Mouse (Mus musculus) liver, embryonic 15.5 days (tissue): ENCODE measurements at regions not wholly inside any gene's neighbourhood (a gene's known extent, or its start where the extent isn't known, plus 50 kb on each side); places are given as distances from the start of the nearest gene placed in this dataset.

Source experiments
- ATAC-seq: fragments of 200-750 bp; cut with Nextera tagmentation; 2 replicates; pipeline ENCODE4 v1.8.0; 2017; ENCODE audit warnings: moderate number of reproducible peaks, mild to moderate bottlenecking, moderate library complexity; ENCODE audit not compliant: insufficient read depth
- H3K27ac ChIP-seq: fragments of 300-500 bp; sonication (generic); replicated peaks from 2 replicates; pipeline ENCODE4 v1.5.1; 2015; ENCODE audit warnings: mild to moderate bottlenecking, inconsistent platforms
- H3K27me3 ChIP-seq: fragments of 300-500 bp; sonication (generic); 2 replicates; pipeline ENCODE4 v1.6.1; 2015; ENCODE audit warnings: mild to moderate bottlenecking, inconsistent platforms
- H3K36me3 ChIP-seq: fragments of 300-500 bp; sonication (generic); replicated peaks from 2 replicates; pipeline ENCODE4 v1.6.1; 2015; ENCODE audit warnings: moderate library complexity, mild to moderate bottlenecking, inconsistent platforms
- H3K4me1 ChIP-seq: fragments of 300-500 bp; sonication (generic); replicated peaks from 2 replicates; pipeline ENCODE4 v1.6.1; 2015; ENCODE audit warnings: inconsistent platforms
- H3K4me2 ChIP-seq: fragments of 300-500 bp; sonication (generic); 2 replicates; pipeline ENCODE4 v1.6.1; 2015; ENCODE audit warnings: moderate library complexity, mild to moderate bottlenecking, inconsistent platforms
- H3K4me3 ChIP-seq: fragments of 300-500 bp; sonication (generic); replicated peaks from 2 replicates; pipeline ENCODE4 v1.5.1; 2015; ENCODE audit warnings: mild to moderate bottlenecking, inconsistent platforms
- H3K9ac ChIP-seq: fragments of 300-500 bp; sonication (generic); 2 replicates; pipeline ENCODE4 v1.6.1; 2015; ENCODE audit warnings: moderate library complexity, mild to moderate bottlenecking, inconsistent platforms
- H3K9me3 ChIP-seq: fragments of 300-500 bp; sonication (generic); replicated peaks from 2 replicates; pipeline ENCODE4 v1.6.1; 2016; ENCODE audit warnings: inconsistent platforms
- WGBS: fragments of 180-500 bp; shearing (Covaris S2); methylation state at CpG from one replicate; pipeline ENCODE4 v1.1.7; 2015; ENCODE audit warnings: mixed read lengths; ENCODE audit not compliant: insufficient replicate concordance; 5-methylcytosine and 5-hydroxymethylcytosine counted together

DNA sequence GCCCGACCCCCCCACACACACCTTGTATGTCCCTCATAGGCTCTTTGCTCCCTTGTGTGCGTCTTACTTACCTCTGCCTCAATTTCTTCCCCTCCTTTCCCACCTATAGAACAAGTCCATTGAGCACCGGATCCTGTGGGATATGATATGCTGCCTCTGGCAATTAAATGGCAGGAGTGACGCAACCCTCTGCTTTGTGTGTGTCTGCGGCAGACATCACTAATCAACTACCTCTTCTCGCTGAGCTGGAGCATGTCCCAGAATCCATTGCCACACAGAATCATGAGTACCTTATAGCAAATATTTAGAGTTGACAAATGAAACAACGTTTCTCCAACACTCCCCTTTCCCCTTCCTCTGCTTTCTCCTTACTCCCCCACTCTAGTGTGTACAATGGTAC lies 397.3 kb upstream of the Tbx3 start:
- Histone ChIP-seq H3K36me3 (no peaks in the 10 kb centered on the region), H3K9me3 (no peaks in the 10 kb centered on the region), H3K9ac (no peak overlapping the region), H3K4me2 (no peak overlapping the region), H3K4me3 (no peak overlapping the region), H3K4me1 (no peaks in the 10 kb centered on the region), H3K27me3 (no peaks in the 10 kb centered on the region), H3K27ac (no peak overlapping the region)
- 62% methylated on average over 7 of the region's 7 CpGs for WGBS
- ATAC-seq = no peak

- ATAC-seq = no peak
- no peaks in the 10 kb centered on the region for H3K9me3 ChIP-seq
- no peaks in the 10 kb centered on the region for H3K36me3 ChIP-seq
- H3K27me3 ChIP-seq = no peaks in the 10 kb centered on the region
- H3K4me2 ChIP-seq = no peak overlapping the region
- WGBS = 63% methylated on average over 3 of the region's 3 CpGs
- H3K27ac ChIP-seq = no peak overlapping the region
- no peak overlapping the region for H3K4me3 ChIP-seq
- H3K4me1 ChIP-seq = no peaks in the 10 kb centered on the region
- H3K9ac ChIP-seq = no peak overlapping the region
These were observed 396.9 kb upstream of the Tbx3 start for GRCm38 (mm10) chr5:119273615-119274014.

DNA sequence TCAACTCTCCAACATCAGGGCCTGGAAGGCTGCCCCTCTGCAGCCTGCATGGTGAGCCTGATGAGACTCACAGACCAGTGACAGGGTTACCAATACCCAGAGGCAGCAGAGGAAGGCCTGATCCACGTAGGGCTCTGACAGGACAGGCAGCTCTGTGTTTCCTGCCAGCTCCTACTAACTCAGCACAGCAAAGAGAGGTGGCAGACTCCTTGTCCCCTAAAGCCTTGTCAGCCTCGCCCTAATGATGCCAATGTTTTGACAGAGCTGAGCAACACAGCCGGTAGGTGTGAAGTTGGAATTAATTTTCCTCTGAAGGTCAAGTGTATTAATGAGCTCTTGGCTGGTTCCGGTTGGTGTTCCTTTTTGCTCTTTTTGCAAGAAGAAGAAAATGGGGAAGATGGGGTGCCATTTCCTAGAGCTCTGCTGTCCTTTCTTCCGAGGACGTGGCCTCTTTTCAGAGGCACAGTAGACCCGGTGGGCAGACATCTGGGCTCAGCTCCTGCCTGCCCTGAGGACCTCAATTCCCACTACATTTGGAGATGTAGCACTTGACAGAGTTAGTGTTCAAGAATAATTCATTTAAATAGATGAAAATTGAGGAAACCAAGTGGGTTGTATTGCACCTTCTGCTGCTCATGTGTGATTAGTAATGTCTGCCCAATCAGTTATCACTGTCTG lies 395.5 kb upstream of the Tbx3 start:
- no peak for ATAC-seq
- Histone ChIP-seq H3K4me2 (no peak overlapping the region), H3K9me3 (no peaks in the 10 kb centered on the region), H3K4me1 (no peaks in the 10 kb centered on the region), H3K9ac (no peak overlapping the region), H3K27me3 (no peaks in the 10 kb centered on the region), H3K4me3 (no peak overlapping the region), H3K36me3 (no peaks in the 10 kb centered on the region), H3K27ac (no peak overlapping the region)
- WGBS = 60% methylated on average over 7 of the region's 7 CpGs

DNA sequence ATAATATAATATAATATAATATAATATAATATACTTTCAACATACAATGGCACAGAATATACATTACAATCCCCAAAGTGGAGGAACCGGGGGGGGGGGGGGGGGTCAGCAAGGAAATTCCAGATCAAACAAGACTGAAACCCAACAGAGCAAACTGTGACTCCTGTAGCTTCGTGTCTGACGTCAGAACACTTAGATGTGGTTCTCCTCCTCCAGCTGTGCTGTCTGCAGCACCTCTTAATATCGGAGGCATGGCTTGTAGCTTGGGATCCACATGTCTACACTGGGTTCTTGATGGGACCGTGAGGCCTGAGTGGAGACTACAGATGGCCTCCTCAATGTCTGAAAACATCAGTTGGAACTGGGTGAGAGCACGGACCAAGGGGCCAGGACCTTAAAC lies 390.3 kb upstream of the Tbx3 start:
- Histone ChIP-seq H3K27me3 (no peaks in the 10 kb centered on the region), H3K27ac (no peak overlapping the region), H3K36me3 (no peaks in the 10 kb centered on the region), H3K9me3 (no peaks in the 10 kb centered on the region), H3K9ac (no peak overlapping the region), H3K4me2 (no peak overlapping the region), H3K4me3 (no peak overlapping the region), H3K4me1 (no peaks in the 10 kb centered on the region)
- WGBS = 65% methylated on average over 6 of the region's 6 CpGs
- no peak for ATAC-seq

DNA sequence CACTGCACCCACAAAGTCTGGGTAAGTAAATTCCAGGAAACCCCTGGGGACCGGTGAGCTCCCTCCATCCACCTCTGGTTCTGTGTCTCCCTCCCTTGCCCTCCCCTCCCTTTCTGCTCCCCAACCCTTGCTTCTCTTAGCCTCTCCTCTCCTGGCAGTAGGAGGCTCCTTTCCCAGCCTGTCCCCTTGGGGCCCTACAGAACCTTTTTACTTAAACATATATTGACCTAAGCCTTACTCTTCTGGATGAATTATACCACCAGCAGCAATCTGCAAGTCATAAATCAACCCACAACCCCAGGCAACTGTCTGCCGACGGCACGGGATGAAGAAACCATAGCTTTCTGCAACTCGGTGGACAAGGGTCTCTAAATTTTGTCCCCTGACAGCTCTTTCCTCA lies 380.7 kb upstream of the Tbx3 start:
- no peak for ATAC-seq
- 29% methylated on average over 5 of the region's 5 CpGs for whole genome bisulfite sequencing

DNA sequence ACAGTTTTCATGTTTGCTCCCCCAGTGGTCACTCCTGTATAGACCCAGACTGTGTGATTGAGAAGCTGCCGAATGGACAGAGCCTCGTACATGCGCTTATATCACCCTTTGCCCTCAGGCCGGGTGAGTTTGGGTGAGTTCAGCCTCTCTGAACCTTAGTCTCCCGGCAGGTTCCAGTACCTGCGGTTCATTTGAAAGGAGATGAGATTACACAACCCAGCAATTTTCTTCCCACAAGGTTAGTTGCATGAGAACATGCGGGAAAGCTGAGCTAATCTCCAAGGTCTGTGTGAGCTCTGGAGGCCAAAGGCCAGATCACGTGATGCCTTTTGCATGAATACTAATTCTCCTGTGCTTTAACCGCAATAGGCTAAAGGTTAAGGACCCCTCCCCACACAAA lies 378.1 kb upstream of the Tbx3 start:
- WGBS = 51% methylated on average over 9 of the region's 9 CpGs
- H3K4me3 ChIP-seq = no peak overlapping the region
- no peak overlapping the region for H3K4me2 ChIP-seq
- peak; percentile 57 for ATAC-seq
- no peaks in the 10 kb centered on the region for H3K9me3 ChIP-seq
- no peaks in the 10 kb centered on the region for H3K4me1 ChIP-seq
- H3K27ac ChIP-seq = no peak overlapping the region
- H3K27me3 ChIP-seq = no peaks in the 10 kb centered on the region
- no peak overlapping the region for H3K9ac ChIP-seq
- no peaks in the 10 kb centered on the region for H3K36me3 ChIP-seq

More for the DNA sequence above, 380.7 kb upstream of the Tbx3 start:
- H3K4me1 ChIP-seq = no peaks in the 10 kb centered on the region
- H3K9me3 ChIP-seq = no peaks in the 10 kb centered on the region
- no peak overlapping the region for H3K27ac ChIP-seq
- H3K4me2 ChIP-seq = no peak overlapping the region
- H3K27me3 ChIP-seq = no peaks in the 10 kb centered on the region
- H3K9ac ChIP-seq = no peak overlapping the region
- no peaks in the 10 kb centered on the region for H3K36me3 ChIP-seq
- H3K4me3 ChIP-seq = no peak overlapping the region

DNA sequence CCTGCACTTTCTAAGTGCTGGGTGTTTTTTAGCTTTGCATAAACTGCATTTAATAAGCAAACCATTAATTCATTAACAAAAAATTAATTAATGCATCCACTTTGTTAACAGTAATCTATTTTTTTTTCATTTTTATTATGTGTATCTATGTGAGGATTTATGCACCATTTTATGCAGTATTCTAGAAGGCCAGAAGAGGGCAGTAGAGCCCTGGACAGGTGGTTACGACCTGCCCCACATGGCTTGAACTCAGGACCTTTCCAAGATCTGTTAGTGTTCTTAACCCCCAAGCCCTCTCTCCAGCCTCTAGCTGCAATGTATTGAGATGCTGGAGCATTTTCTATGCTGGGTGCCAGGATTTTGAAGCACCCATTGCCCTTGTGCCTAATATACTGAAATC lies 377.6 kb upstream of the Tbx3 start:
- Histone ChIP-seq H3K4me1 (no peaks in the 10 kb centered on the region), H3K4me2 (no peak overlapping the region), H3K9me3 (no peaks in the 10 kb centered on the region), H3K4me3 (no peak overlapping the region), H3K36me3 (no peaks in the 10 kb centered on the region), H3K27ac (no peak overlapping the region), H3K27me3 (no peaks in the 10 kb centered on the region), H3K9ac (no peak overlapping the region)
- 65% methylated on average over 1 of the region's 1 CpGs for WGBS
- no peak for ATAC-seq

DNA sequence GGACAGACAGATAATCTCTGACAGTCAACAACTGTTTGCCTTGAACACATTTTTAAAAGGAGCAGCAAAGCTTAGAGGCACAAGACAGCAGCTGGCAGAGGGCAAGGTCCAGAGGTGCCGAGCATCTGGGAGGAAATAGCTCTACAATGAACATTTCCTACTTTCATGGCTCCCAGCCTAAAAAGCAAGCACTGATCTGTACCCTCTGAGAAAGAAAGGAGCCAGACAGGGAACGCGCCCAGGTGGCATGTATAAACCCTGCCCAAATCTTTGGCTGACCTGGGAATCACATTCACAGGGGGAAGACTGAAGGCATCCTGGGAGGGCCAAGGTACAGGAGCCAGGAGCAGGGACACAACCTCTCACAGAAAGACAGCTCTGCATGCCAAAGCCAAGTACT lies 371.2 kb upstream of the Tbx3 start:
- Histone ChIP-seq H3K36me3 (no peaks in the 10 kb centered on the region), H3K27me3 (no peaks in the 10 kb centered on the region), H3K4me2 (no peak overlapping the region), H3K27ac (no peak overlapping the region), H3K4me1 (no peaks in the 10 kb centered on the region; the same call in 1 of the 2 replicates), H3K9ac (no peak overlapping the region), H3K9me3 (no peaks in the 10 kb centered on the region), H3K4me3 (no peak overlapping the region)
- WGBS = 52% methylated on average over 3 of the region's 3 CpGs
- no peak for ATAC-seq

DNA sequence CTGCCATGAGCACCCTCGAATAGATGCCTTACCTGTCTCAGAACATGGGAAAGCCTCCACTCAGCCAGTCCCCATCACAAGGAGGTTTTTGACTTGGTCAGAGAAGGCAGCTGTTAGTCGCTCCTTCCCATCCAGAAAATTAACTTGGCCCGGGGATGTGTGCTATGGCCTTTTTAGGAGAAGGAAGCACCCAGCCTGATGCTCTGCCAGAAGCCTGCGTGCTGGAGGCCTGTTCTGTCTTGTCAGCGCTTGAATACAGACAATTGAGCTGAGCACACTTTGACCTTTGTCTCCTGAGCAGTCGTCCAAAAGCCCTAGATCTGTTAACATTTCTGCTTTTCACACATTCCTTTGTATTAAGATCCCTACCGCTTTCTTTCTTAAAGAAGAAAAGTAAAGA lies 370.4 kb upstream of the Tbx3 start:
- ATAC-seq = no peak
- no peaks in the 10 kb centered on the region for H3K36me3 ChIP-seq
- H3K9ac ChIP-seq = no peak overlapping the region
- no peaks in the 10 kb centered on the region; the same call in 1 of the 2 replicates for H3K4me1 ChIP-seq
- WGBS = 42% methylated on average over 7 of the region's 7 CpGs
- H3K27ac ChIP-seq = no peak overlapping the region
- H3K27me3 ChIP-seq = no peaks in the 10 kb centered on the region
- no peaks in the 10 kb centered on the region for H3K9me3 ChIP-seq
- H3K4me2 ChIP-seq = no peak overlapping the region
- no peak overlapping the region for H3K4me3 ChIP-seq

GRCm38 (mm10) chr5:119301539-119301938 lies 368.9 kb upstream of the Tbx3 start:
- Histone ChIP-seq H3K4me1 (no peaks in the 10 kb centered on the region; the same call in 1 of the 2 replicates), H3K27ac (no peak overlapping the region), H3K9ac (no peak overlapping the region), H3K9me3 (no peaks in the 10 kb centered on the region), H3K36me3 (no peaks in the 10 kb centered on the region), H3K27me3 (no peaks in the 10 kb centered on the region), H3K4me3 (no peak overlapping the region), H3K4me2 (no peak overlapping the region)
- ATAC-seq = no peak
- WGBS = 50% methylated on average over 5 of the region's 5 CpGs

DNA sequence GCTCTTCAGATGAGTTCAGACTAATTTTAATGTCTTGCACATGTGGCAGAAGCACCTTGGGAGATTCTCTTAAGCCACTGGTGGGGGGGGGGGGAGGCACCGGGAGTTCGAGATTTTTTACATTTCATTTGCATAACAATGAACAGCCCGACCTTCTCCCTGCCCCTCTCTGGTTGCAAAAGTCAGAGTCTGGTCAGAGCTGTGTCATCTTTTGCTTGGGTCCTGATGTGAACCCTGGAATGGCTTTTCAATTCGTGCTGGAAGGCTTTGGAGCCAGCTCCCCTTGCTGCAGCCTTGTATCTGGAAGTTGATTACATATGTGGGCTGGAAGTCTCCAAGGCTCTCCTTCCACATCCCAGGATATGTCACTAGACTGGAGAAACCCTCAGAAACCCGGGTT lies 365.7 kb upstream of the Tbx3 start:
- no peak overlapping the region for H3K27ac ChIP-seq

GRCm38 (mm10) chr5:119307768-119308167 lies 362.7 kb upstream of the Tbx3 start:
- ATAC-seq = no peak
- no peak overlapping the region for H3K4me2 ChIP-seq
- H3K9me3 ChIP-seq = no peaks in the 10 kb centered on the region
- no peak overlapping the region for H3K27ac ChIP-seq
- H3K9ac ChIP-seq = no peak overlapping the region
- H3K4me3 ChIP-seq = no peak overlapping the region
- no peaks in the 10 kb centered on the region for H3K4me1 ChIP-seq
- 67% methylated on average over 6 of the region's 6 CpGs for WGBS
- H3K27me3 ChIP-seq = no peaks in the 10 kb centered on the region
- H3K36me3 ChIP-seq = no peaks in the 10 kb centered on the region

More for the DNA sequence above, 365.7 kb upstream of the Tbx3 start:
- H3K4me3 ChIP-seq = no peak overlapping the region
- no peaks in the 10 kb centered on the region for H3K27me3 ChIP-seq
- H3K9me3 ChIP-seq = no peaks in the 10 kb centered on the region
- ATAC-seq = no peak
- H3K9ac ChIP-seq = no peak overlapping the region
- H3K4me1 ChIP-seq = no peaks in the 10 kb centered on the region; the same call in 1 of the 2 replicates
- no peak overlapping the region for H3K4me2 ChIP-seq
- 15% methylated on average over 5 of the region's 5 CpGs for WGBS
- no peaks in the 10 kb centered on the region for H3K36me3 ChIP-seq
